Mouse (Mus musculus) bone marrow, adult 2 months (tissue): ENCODE data around the gene Esrrg. TPM values are rescaled to one million over a fixed set of nuclear protein-coding genes. Genes with fewer than 3 reads are reported as not detected.

Experiments used
- H3K27ac ChIP-seq: fragments of 200-500 bp; 2 replicates; pipeline ENCODE4 v1.5.1; 2012; ENCODE audit warnings: low read depth, mild to moderate bottlenecking, control low read depth, inconsistent platforms, low read length; ENCODE audit not compliant: control insufficient read depth, poor library complexity, insufficient read depth
- H3K4me1 ChIP-seq: fragments of 200-500 bp; 2 replicates; pipeline ENCODE4 v1.6.1; 2011; ENCODE audit warnings: low read length; ENCODE audit not compliant: control insufficient read depth, insufficient read depth
- H3K4me3 ChIP-seq: fragments of 200-500 bp; replicated peaks from 2 replicates; pipeline ENCODE3; 2011; ENCODE audit warnings: mild to moderate bottlenecking, low read depth, low read length, control low read depth; ENCODE audit not compliant: control insufficient read depth
- CTCF ChIP-seq: fragments of 200-500 bp; IDR thresholded peaks from 2 replicates; pipeline ENCODE4 v1.5.1; 2011; ENCODE audit warnings: low read length, control low read depth; ENCODE audit not compliant: control insufficient read depth, insufficient read depth
- POLR2A ChIP-seq: fragments of 200-500 bp; IDR thresholded peaks from 2 replicates; pipeline ENCODE4 v1.6.1; 2011; ENCODE audit warnings: low read depth, mild to moderate bottlenecking, control low read depth, low read length, borderline replicate concordance; ENCODE audit not compliant: control insufficient read depth
- WGBS: fragments of 180-500 bp; shearing (Covaris S2); methylation state at CpG from one replicate; pipeline ENCODE4 v1.1.7; 2018; 5-methylcytosine and 5-hydroxymethylcytosine counted together
- polyA plus RNA-seq: library from polyadenylated mRNA; stranded (reverse); fragments of >200 nt; gene quantifications from 2 replicates; pipeline ENCODE4 v1.2.4, GENCODE M21; 2011; ENCODE audit warnings: low replicate concordance; ENCODE audit not compliant: missing spikeins, insufficient read depth, insufficient read length

The Esrrg gene
- polyA plus RNA-seq, 1 experiment, result not detected

DNA sequence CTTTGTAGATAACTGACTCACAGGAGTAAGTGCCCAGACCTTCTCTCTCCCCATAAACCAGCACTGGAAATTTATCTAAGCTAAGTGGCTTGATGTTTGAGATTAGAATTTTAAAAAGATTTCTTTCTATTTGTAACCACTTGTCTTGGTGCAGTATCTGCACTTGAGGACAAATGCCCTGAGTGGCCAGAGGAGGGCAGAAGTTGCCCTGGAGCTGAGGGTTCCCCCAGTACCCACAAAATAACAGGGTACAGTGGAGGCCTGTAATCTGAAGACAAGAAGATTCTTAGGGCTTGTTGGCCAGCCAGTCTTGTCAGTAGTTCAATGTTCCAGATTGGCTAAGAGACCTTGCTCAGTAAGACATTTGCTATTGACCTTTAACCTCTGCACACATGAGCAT is 461.3 kb downstream of the Esrrg start:
- Histone ChIP-seq H3K27ac (no peak overlapping the region), H3K4me3 (no peak overlapping the region), H3K4me1 (no peaks in the 10 kb centered on the region)
- no peak for TF ChIP-seq CTCF
- TF ChIP-seq POLR2A, result no peak

DNA sequence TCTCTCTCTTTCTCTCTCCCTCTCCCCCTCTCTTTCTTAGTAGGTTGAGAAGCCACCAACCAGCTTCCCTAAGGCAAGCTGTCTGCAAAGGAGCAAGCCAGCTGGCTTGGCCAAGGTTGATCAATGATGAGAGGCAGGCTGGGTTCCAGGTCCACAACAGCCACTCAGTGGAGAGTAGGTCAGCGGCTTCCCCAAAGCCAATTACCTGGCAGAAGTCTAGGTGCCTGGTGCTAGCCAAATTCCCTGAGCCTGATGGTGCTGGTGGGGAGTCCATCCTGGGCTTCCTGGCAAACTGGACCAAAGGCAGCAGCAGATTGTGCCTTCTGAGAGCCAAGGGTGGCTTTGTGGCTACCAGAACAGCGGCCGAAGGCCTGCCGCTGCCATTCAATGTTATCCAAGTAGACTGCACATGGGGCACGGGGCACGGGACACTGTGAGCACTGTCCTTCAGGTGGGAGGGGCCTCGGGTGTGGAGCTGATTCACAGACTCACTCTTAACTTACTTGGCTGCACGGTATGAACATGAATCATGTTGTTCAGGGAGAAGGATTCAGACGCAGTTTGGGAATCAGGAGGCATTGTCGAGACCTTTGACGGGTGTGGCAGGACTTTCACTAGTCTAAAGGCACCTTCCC is 469.1 kb downstream of the Esrrg start:
- 83% methylated on average over 11 of the region's 11 CpGs for WGBS
- no peak overlapping the region for H3K4me3 ChIP-seq

DNA sequence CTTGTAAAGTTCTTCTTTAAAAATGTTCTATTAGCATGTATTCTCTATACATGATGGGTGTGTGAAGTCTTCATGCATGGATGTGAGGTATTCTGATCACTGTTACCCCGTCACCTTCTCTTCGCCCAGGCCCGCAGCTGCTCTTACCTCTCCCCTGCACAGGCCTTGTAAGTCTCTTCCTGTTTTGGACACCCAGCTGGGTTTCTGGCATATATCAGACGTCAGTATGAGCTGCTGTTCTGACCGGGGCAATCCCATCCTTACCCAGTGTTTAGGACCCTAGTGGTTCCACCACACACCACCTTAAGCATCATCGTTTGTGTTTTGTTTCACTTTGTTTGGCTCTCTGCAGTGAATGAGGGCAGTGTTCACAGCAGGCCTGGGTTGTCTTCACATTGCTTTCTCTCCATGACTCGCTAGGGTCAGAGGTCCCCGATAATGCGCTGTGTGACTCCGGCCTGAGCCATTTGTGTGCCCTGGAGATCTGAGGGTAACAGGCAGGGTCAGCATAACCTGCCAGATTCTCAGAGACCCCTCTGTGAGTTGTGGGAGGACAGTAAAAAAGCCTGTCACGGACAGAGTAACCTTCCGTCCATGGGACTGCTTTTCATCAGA is 471.8 kb downstream of the Esrrg start:
- Histone ChIP-seq H3K4me1 (no peaks in the 10 kb centered on the region), H3K4me3 (no peak overlapping the region), H3K27ac (no peak overlapping the region)
- WGBS, result 71% methylated on average over 12 of the region's 12 CpGs
- TF ChIP-seq CTCF (no peak), POLR2A (no peak)

More for the DNA sequence above, 469.1 kb downstream of the Esrrg start:
- TF ChIP-seq CTCF, result no peak
- TF ChIP-seq POLR2A, result no peak
- Histone ChIP-seq H3K4me1 (no peaks in the 10 kb centered on the region), H3K27ac (no peak overlapping the region)

DNA sequence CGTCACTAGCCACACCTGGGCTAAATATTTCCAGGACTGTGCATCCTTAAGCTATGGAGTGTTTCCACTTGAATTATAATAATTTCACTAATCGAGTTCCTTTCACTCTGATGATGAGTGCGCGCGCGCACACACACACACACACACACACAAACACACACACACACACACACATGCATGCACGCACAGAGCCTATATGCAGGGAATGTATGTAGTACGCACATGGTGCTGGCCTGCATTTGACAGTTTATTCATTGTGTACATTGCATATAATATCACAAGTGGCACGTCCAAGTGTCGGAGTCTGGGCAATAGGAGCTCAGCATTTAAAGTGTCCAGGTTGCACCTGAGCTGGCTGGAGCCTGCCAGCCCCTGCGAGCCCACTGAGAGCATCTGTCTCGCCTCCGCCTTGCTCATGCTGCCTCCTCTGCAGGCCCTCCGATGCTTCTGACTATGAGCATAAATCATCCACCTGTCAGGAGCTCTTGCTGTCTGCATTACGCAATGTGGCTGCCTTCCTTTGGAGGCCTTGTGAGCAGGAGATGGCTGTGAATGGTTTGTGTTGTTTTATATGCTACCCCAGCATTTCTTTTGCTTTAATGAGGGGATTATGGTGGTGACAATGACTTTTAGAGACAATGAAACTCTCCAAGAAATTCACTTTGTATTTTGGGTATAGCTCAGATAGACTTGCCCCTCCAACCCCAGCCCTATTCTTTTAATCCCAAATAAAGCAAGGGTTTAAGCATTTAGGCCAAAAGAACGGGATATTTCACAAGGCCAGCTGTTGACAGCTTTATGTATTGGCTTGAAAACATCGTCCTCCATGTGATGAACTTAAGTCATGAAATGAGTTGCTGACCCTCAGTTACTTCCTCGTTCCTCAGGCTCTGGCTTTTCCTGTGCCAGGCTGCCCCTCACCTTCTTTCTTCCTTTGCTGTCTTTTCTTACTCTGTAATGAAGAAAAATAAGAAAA is 474.4 kb downstream of the Esrrg start:
- TF ChIP-seq POLR2A (no peak), CTCF (no peak)
- 67% methylated on average over 18 of the region's 18 CpGs for WGBS

DNA sequence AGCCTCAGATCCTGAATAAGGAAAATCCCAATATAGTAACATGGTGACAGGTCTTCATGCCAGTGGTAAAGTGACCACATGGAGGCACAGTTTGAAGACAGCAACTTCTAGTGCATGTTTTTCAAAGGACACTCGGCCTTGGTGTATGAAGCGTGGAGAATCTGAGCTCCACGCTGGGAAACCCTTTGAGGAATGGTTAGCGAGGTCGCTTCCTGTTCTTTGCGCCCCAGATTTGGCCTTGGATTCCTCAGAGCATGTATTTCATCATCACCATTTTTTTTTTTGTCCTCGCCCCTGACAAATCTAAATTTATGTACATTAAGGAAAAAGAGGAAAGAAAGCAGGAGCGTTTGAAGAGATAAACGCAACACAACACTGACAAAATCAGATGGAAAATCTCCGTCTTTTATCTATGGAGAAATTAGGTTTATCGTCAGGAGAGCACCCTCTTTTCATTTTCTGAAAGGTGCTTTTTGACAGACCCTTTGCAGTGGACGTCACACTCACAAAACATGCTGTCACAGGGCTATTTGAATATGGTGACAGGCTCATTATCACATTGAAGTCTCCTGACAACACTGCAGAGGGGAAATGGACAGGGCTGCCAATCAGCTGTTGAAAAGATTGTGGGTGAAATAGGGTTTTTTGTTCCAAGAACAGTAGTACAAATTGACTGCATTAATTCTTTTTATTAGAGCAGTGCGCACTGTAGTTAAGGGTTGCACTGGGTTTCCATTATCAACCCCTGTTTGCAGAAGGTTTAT is 476.7 kb downstream of the Esrrg start:
- Histone ChIP-seq H3K4me1 (no peaks in the 10 kb centered on the region), H3K4me3 (no peak overlapping the region), H3K27ac (no peak overlapping the region)
- TF ChIP-seq CTCF (no peak), POLR2A (no peak)
- 76% methylated on average over 13 of the region's 13 CpGs for WGBS

More for the DNA sequence above, 474.4 kb downstream of the Esrrg start:
- Histone ChIP-seq H3K4me3 (no peak overlapping the region), H3K4me1 (no peaks in the 10 kb centered on the region), H3K27ac (no peak overlapping the region)

DNA sequence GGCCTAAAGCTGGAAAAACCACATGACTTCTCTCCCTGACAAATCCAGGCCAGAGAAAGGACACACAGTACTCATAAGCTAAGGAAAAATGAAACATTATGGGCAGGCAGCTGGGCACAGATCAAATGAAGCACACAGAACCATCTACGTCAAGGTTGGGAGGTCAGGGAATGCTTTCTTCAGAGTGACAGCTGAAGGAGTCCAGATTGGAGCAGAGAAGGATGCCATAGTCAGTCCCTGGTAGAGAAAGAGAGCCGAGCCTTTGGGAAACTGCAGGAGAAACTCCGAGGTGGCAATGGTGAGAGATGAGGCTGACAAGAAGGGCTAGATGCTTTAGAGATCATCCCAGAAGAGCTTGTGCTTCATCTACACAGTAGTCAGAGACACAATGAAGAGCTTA is 485.1 kb downstream of the Esrrg start:
- no peak overlapping the region for H3K27ac ChIP-seq
- TF ChIP-seq POLR2A (no peak), CTCF (no peak)
- no peaks in the 10 kb centered on the region for H3K4me1 ChIP-seq
- WGBS, result 78% methylated on average over 3 of the region's 3 CpGs
- H3K4me3 ChIP-seq, result no peak overlapping the region

DNA sequence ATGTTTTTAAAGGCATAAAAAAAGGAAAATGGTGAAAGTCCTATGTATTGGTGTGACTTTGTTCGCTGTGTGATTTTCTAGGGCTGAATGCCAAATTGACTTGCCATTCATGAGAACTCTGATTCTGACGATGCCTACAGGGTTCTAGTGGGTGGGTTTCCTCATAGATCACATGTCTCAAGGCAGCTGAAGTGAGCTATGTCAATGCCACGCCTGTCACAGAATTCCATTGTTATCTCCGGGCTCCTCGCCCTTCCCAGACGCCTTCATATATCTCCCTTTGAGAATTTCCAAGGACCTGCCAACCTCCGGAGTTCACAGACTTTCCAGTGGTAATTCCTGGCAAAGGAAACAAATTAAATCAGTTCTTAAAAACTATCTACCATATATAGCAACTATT is 493.2 kb downstream of the Esrrg start:
- Histone ChIP-seq H3K27ac (no peak overlapping the region), H3K4me3 (no peak overlapping the region), H3K4me1 (no peaks in the 10 kb centered on the region)
- WGBS, result 80% methylated on average over 7 of the region's 7 CpGs
- TF ChIP-seq CTCF, result no peak

DNA sequence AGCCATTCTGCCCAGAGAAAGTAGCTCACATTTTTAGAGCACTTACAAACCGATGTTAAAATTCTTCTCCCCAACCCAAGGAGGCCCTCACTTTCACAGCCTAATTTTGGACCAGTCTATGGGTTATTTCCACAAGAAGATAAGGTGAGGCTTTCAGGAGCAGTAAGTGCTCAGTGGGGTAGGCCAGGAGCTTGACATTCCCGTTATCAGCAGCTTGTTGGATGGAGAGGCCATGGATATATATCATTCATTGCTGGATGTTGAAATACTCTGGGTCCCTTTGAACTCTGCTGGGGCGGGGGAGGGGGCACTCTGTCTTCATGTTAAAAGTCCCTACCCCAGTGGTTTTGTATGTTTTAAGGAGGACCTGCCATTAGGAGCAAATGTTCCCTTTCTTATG is 494.6 kb downstream of the Esrrg start:
- 63% methylated on average over 3 of the region's 3 CpGs for WGBS
- no peak for TF ChIP-seq POLR2A
- TF ChIP-seq CTCF, result no peak

More for the DNA sequence above, 494.6 kb downstream of the Esrrg start:
- no peaks in the 10 kb centered on the region for H3K4me1 ChIP-seq
- H3K27ac ChIP-seq, result no peak overlapping the region
- H3K4me3 ChIP-seq, result no peak overlapping the region
